31 mouse cellular contexts compared by ENCODE assay signal in genomic region chr9:46173919-46174318, GRCm38 (mm10). TPM values are rescaled to one million over a fixed set of nuclear protein-coding genes. Genes with fewer than 3 reads are reported as not detected.
A peak's percentile ranks its signal among the peaks of the same experiment; 100 is the strongest.
DNase-seq lines count a peak whose midpoint lies in the region; ATAC-seq and TF ChIP-seq lines count a peak whose summit lies in the region.
"Had no signal": no experiment of that assay in that cellular context is flagged by ENCODE, and none has a peak within 500 bp of the region (broad histone marks: within the 10 kb centered on the region; RNA-seq: fewer than 3 reads in every experiment).

No protein-coding gene starts in this region.

- H3K9ac ChIP-seq in embryonic facial prominence, embryonic 14.5 days (ENCODE audit: low read depth, low read length) = no peak overlapping the region
- H3K9ac ChIP-seq in limb, embryonic 13.5 days = no peak overlapping the region
- H3K9ac ChIP-seq: forebrain, embryonic 12.5 days; forebrain, postnatal 0 days; heart, embryonic 13.5 days; hindbrain, embryonic 15.5 days; intestine, embryonic 15.5 days; lung, embryonic 15.5 days; midbrain, embryonic 12.5 days; neural tube, embryonic 15.5 days had no signal

- peak; percentile 78 for DNase-seq in heart, adult 11 months
- no peak for DNase-seq in heart, postnatal 10 days
- peak; percentile 53 for DNase-seq in CD4-positive helper T cell, adult 2 months (ENCODE audit: low read depth, low spot score)
- DNase-seq in embryonic facial prominence, embryonic 14.5 days (ENCODE audit: low spot score) = no peak
- no peak for DNase-seq in left cerebral cortex, adult 2 months (ENCODE audit: extremely low spot score in 1 of 2, low spot score in 2 of 2)
- no peak for DNase-seq in natural killer cell, adult 2 months (ENCODE audit: low spot score in 2 of 2)
- DNase-seq: adrenal gland, adult 8-10 months; cerebellum, adult 8-10 months; cerebellum, postnatal 25 days; forebrain, postnatal 0 days; heart, postnatal 14 days; kidney, adult 2 months; kidney, postnatal 10 days; left cerebral cortex, postnatal 4 days; spleen, adult 18-20 months; thymus, postnatal 4 days had no signal

- no peaks in the 10 kb centered on the region for H3K9me3 ChIP-seq in embryonic facial prominence, embryonic 14.5 days (ENCODE audit: control insufficient read depth, low read length)
- no peaks in the 10 kb centered on the region for H3K9me3 ChIP-seq in limb, embryonic 13.5 days
- H3K9me3 ChIP-seq: forebrain, embryonic 12.5 days; G1E; heart, embryonic 13.5 days; hindbrain, embryonic 10.5 days; hindbrain, embryonic 15.5 days; intestine, embryonic 15.5 days; lung, embryonic 15.5 days; midbrain, embryonic 12.5 days; neural tube, embryonic 15.5 days had no signal

- TF ChIP-seq CTCF in left cerebral cortex, adult 2 months (IDR thresholded peaks at IDR 0.05) = no peak

- H3K27me3 ChIP-seq in embryonic facial prominence, embryonic 14.5 days (replicated peaks; ENCODE audit: control insufficient read depth, insufficient read depth, low read length) = no peaks in the 10 kb centered on the region
- no peaks in the 10 kb centered on the region for H3K27me3 ChIP-seq in limb, embryonic 13.5 days
- H3K27me3 ChIP-seq: forebrain, embryonic 12.5 days; heart, embryonic 13.5 days; hindbrain, embryonic 15.5 days; intestine, embryonic 15.5 days; lung, embryonic 15.5 days; midbrain, embryonic 12.5 days; neural tube, embryonic 15.5 days had no signal

- no peak overlapping the region for H3K4me2 ChIP-seq in embryonic facial prominence, embryonic 14.5 days (ENCODE audit: low read depth, low read length)
- H3K4me2 ChIP-seq in limb, embryonic 13.5 days (replicated peaks) = no peak overlapping the region
- H3K4me2 ChIP-seq: forebrain, embryonic 12.5 days; heart, embryonic 13.5 days; hindbrain, embryonic 15.5 days; intestine, embryonic 15.5 days; liver, embryonic 11.5 days; lung, embryonic 15.5 days; midbrain, embryonic 12.5 days; neural tube, embryonic 15.5 days had no signal

- H3K36me3 ChIP-seq in embryonic facial prominence, embryonic 14.5 days (ENCODE audit: control insufficient read depth, insufficient read depth, low read length) = peaks cover 16% of the 10 kb centered on the region
- peaks cover 11% of the 10 kb centered on the region for H3K36me3 ChIP-seq in limb, embryonic 13.5 days
- H3K36me3 ChIP-seq: hindbrain, embryonic 15.5 days had no signal

- H3K27ac ChIP-seq in embryonic facial prominence, embryonic 14.5 days (replicated peaks; ENCODE audit: low read depth, low read length) = peak overlapping the region; percentile 56; the same call in 1 of the 2 replicates
- H3K27ac ChIP-seq in limb, embryonic 13.5 days = peak overlapping the region; percentile 55; the same call in 1 of the 2 replicates
- H3K27ac ChIP-seq in left cerebral cortex, adult 2 months = no peak overlapping the region
- H3K27ac ChIP-seq: forebrain, embryonic 12.5 days; hindbrain, embryonic 10.5 days; hindbrain, embryonic 15.5 days; lung, embryonic 15.5 days; midbrain, embryonic 12.5 days; neural tube, embryonic 15.5 days; stomach, postnatal 0 days had no signal

- no peak for ATAC-seq in embryonic facial prominence, embryonic 14.5 days (ENCODE audit: low read depth)
- ATAC-seq in limb, embryonic 13.5 days (ENCODE audit: low FRiP score, low read depth) = no peak
- ATAC-seq: forebrain, postnatal 0 days; intestine, embryonic 15.5 days had no signal

- WGBS in embryonic facial prominence, embryonic 14.5 days = 79% methylated on average over 6 of the region's 6 CpGs
- WGBS in limb, embryonic 13.5 days = 85% methylated on average over 6 of the region's 6 CpGs

- intact Hi-C loops in heart, postnatal 10 days (cut with DNase I) = no loop called here
- intact Hi-C loops in left cerebral cortex, adult 2 months (cut with DNase I) = loop anchor here (1.0 kb wide), 1 partner anchor 92 kb away; no protein-coding TSS in a partner anchor

- no peak overlapping the region for H3K4me3 ChIP-seq in embryonic facial prominence, embryonic 14.5 days (ENCODE audit: low read depth, low read length)
- H3K4me3 ChIP-seq in limb, embryonic 13.5 days = no peak overlapping the region
- no peak overlapping the region for H3K4me3 ChIP-seq in left cerebral cortex, adult 2 months
- H3K4me3 ChIP-seq: forebrain, embryonic 12.5 days; heart, embryonic 13.5 days; hindbrain, embryonic 10.5 days; hindbrain, embryonic 15.5 days; intestine, embryonic 15.5 days; lung, embryonic 15.5 days; midbrain, embryonic 12.5 days; neural tube, embryonic 15.5 days had no signal

- peaks cover 6% of the 10 kb centered on the region; the same call in 1 of the 2 replicates for H3K4me1 ChIP-seq in embryonic facial prominence, embryonic 14.5 days (ENCODE audit: control insufficient read depth, insufficient read depth, low read length)
- H3K4me1 ChIP-seq in limb, embryonic 13.5 days = peaks cover 41% of the 10 kb centered on the region
- H3K4me1 ChIP-seq: forebrain, embryonic 12.5 days; hindbrain, embryonic 15.5 days; midbrain, embryonic 12.5 days had no signal

RNA-seq across cellular contexts. Expression of gene Apoa1, which starts 54.5 kb away (rescaled TPM):
- under 1 TPM; 0.26 to 0.50 TPM for total RNA-seq in heart, postnatal 10 days (2021)
- polyA plus RNA-seq in embryonic facial prominence, embryonic 14.5 days (2014; fragmentation: Nextera tagmentation; extraction: Ambion mirVana) = 0.71 and 1.0 TPM in 2 replicates
- 2.8 and 9.9 TPM in 2 replicates for polyA plus RNA-seq in limb, embryonic 13.5 days (2015; fragmentation: Nextera tagmentation; extraction: Ambion mirVana)
- not detected for total RNA-seq in left cerebral cortex, adult 2 months (2021)
- total RNA-seq: G1E; heart, adult 8-10 months; left cerebral cortex, adult 18-20 months; megakaryocyte progenitor cell, adult 5-6 weeks had no signal

Comparison
In these comparisons a context has a peak if more than half of its experiments do, and no peak if none do; other contexts are left out.
1. DNase-seq: peak in heart, adult 11 months (single experiment) and CD4-positive helper T cell, adult 2 months (single experiment); none in heart, postnatal 10 days (0 of 2), embryonic facial prominence, embryonic 14.5 days (single experiment), left cerebral cortex, adult 2 months (0 of 2) and natural killer cell, adult 2 months (0 of 2).